Mouse (Mus musculus) cortical plate, adult 2 months (tissue): ENCODE measurements at regions not wholly inside any gene's neighbourhood (a gene's known extent, or its start where the extent isn't known, plus 50 kb on each side); places are given as distances from the start of the nearest gene placed in this dataset.

Experiments used
- CTCF ChIP-seq: fragments of 200-500 bp; IDR thresholded peaks from 2 replicates; pipeline ENCODE4 v1.5.1; 2011; ENCODE audit warnings: mild to moderate bottlenecking, control low read depth, low read length; ENCODE audit not compliant: insufficient read depth; ENCODE audit errors: extremely low read depth
- POLR2A ChIP-seq: fragments of 200-500 bp; IDR thresholded peaks from 2 replicates; pipeline ENCODE4 v1.6.1; 2011; ENCODE audit warnings: mild to moderate bottlenecking, low read length, control low read depth; ENCODE audit not compliant: insufficient read depth; ENCODE audit errors: extremely low read depth

DNA sequence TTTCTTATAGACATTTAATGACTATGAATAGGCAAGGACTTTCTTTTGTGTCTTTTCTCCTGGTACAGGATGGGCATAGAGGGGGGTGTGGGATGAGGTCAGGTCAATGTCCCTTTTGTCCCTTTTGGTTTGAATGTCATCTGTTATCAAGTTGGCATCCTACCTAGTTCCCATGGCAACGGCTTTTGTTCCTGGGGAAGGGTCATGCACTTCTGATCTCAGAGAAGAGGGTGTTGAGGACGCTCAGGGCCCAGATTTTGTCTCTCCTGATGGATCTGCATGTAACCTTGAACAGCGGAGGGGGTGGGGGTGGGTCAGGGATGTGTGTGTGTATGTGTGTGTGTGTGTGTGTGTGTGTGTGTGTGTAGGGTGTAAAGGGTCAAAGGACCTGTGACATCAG lies 167.8 kb downstream of the Vrk1 start:
- TF ChIP-seq CTCF = no peak
- TF ChIP-seq POLR2A = no peak
